Mouse (Mus musculus) inflammation-experienced regulatory T-cells (primary cell): ENCODE data around the gene Tbck. TPM values are rescaled to one million over a fixed set of nuclear protein-coding genes. Genes with fewer than 3 reads are reported as not detected.

Source experiments
- polyA plus RNA-seq, 2 experiments: library from polyadenylated mRNA; unstranded; fragments of 100-300 nt; shearing (Covaris generic); gene quantifications; one replicate each; pipeline ENCODE4 v1.2.1; 2017

Gene Tbck
- polyA plus RNA-seq = 10 to 100 TPM; 11.2 to 14.2 TPM

GRCm38 (mm10) chr3:132683447-132684230, at the start of gene Tbck:
Tbck (plus strand) TSS chr3:132684144.

GRCm38 (mm10) chr3:132684231-132684928, 436 bp downstream of the Tbck start, which contains the start of gene Aimp1:
Aimp1 (minus strand) TSS chr3:132684370.

Other genes with a start within 250 kb of the Tbck start
- 1 to 10 TPM in 1 of 2 experiments, under 1 TPM in 1; 0.34 to 1.1 TPM for gene Gimd1, start 54.3 kb upstream of the Tbck start, polyA plus RNA-seq
- 10 to 100 TPM; 46.3 to 63.1 TPM for gene Aimp1, start 226 bp downstream of the Tbck start, polyA plus RNA-seq